Mouse (Mus musculus) CH12.LX (cell line): ENCODE data around the gene Egfl7. TPM values are rescaled to one million over a fixed set of nuclear protein-coding genes. Genes with fewer than 3 reads are reported as not detected.

Source experiments
- DNase-seq: peaks from one replicate; pipeline ENCODE4 v3.0.0-alpha.2; 2013; ENCODE audit errors: extremely low read depth
- H3K27ac ChIP-seq: 2 replicates; pipeline ENCODE4 v1.5.1; 2012; ENCODE audit warnings: low read depth, mild to moderate bottlenecking, control low read depth, moderate library complexity; ENCODE audit not compliant: insufficient read depth
- H3K27me3 ChIP-seq: replicated peaks from 2 replicates; pipeline ENCODE3; 2012; ENCODE audit warnings: inconsistent platforms
- H3K36me3 ChIP-seq, 2 experiments: replicated peaks in 1 of 2; 2 replicates each; pipeline versions ENCODE3 to v1.6.1; 2012; ENCODE audit warnings: inconsistent platforms in 1 of 2, low read length in 1 of 2, mild to moderate bottlenecking in 1 of 2, mixed read lengths in 1 of 2, moderate library complexity in 1 of 2; ENCODE audit not compliant: control insufficient read depth in 1 of 2, insufficient read depth in 1 of 2
- H3K4me1 ChIP-seq, 2 experiments: 2 replicates each; pipeline ENCODE4 v1.6.1; 2012; ENCODE audit warnings: inconsistent platforms in 1 of 2, moderate library complexity in 1 of 2; ENCODE audit not compliant: insufficient read depth in 2 of 2, control insufficient read depth in 1 of 2
- H3K4me2 ChIP-seq: 2 replicates; pipeline ENCODE4 v1.6.1; 2012; ENCODE audit warnings: low read depth, mild to moderate bottlenecking, control low read depth; ENCODE audit not compliant: poor library complexity, insufficient read depth, severe bottlenecking
- H3K4me3 ChIP-seq, 3 experiments: fragments of 150-350 bp in 1 of 3; sonication (generic) in 1 of 3; replicated peaks in 1 of 3; 2 replicates each; pipeline versions ENCODE3 to v1.5.1; 2011 to 2012; ENCODE audit warnings: low read depth in 2 of 3, low read length in 2 of 3, mild to moderate bottlenecking in 2 of 3, moderate library complexity in 2 of 3, control low read depth in 1 of 3, improper control_type of control experiment in 1 of 3, inconsistent platforms in 1 of 3, mixed read lengths in 1 of 3; ENCODE audit not compliant: poor library complexity in 1 of 3
- H3K79me2 ChIP-seq: replicated peaks from 2 replicates; pipeline ENCODE4 v1.6.1; 2012; ENCODE audit warnings: mild to moderate bottlenecking, moderate library complexity; ENCODE audit not compliant: control insufficient read depth, poor library complexity, insufficient read depth, severe bottlenecking; ENCODE audit errors: extremely low read depth
- H3K9ac ChIP-seq: 2 replicates; pipeline ENCODE4 v1.6.1; 2012; ENCODE audit warnings: low read depth, mild to moderate bottlenecking, control low read depth, moderate library complexity; ENCODE audit not compliant: insufficient read depth
- H3K9me3 ChIP-seq: replicated peaks from 2 replicates; pipeline ENCODE3; 2012; ENCODE audit warnings: low read length, inconsistent platforms, mixed read lengths
- BHLHE40 ChIP-seq: IDR thresholded peaks from 2 replicates; pipeline ENCODE4 v1.6.1; 2011; ENCODE audit warnings: mild to moderate bottlenecking, low read depth, low read length, improper control_type of control experiment
- CHD1 ChIP-seq: IDR thresholded peaks from 2 replicates; pipeline ENCODE4 v1.6.1; 2012; ENCODE audit warnings: low read depth, low read length, improper control_type of control experiment, inconsistent platforms
- CHD2 ChIP-seq: IDR thresholded peaks from 2 replicates; pipeline ENCODE4 v1.6.1; 2011; ENCODE audit warnings: low read length, improper control_type of control experiment
- CTCF ChIP-seq, 2 experiments: IDR thresholded peaks in 1 of 2; conservative IDR thresholded peaks in 1 of 2; 2 replicates each; pipeline ENCODE4 v1.5.1; 2011 to 2012; ENCODE audit warnings: low read depth in 2 of 2, low read length in 2 of 2, improper control_type of control experiment in 1 of 2, inconsistent platforms in 1 of 2, mild to moderate bottlenecking in 1 of 2, moderate library complexity in 1 of 2
- E2F4 ChIP-seq: IDR thresholded peaks from 2 replicates; pipeline ENCODE4 v1.6.1; 2011; ENCODE audit warnings: low read depth, low read length, improper control_type of control experiment; ENCODE audit not compliant: insufficient replicate concordance
- ELF1 ChIP-seq: IDR thresholded peaks from 2 replicates; pipeline ENCODE4 v1.6.1; 2014; ENCODE audit warnings: low read depth, mild to moderate bottlenecking, inconsistent platforms, low read length, improper control_type of control experiment
- EP300 ChIP-seq: IDR thresholded peaks from 2 replicates; pipeline ENCODE4 v1.6.1; 2011; ENCODE audit warnings: low read length, improper control_type of control experiment
- ETS1 ChIP-seq: conservative IDR thresholded peaks from 2 replicates; pipeline ENCODE4 v1.6.1; 2012; ENCODE audit warnings: low read depth, mild to moderate bottlenecking, inconsistent platforms, low read length, improper control_type of control experiment, moderate library complexity
- HCFC1 ChIP-seq: IDR thresholded peaks from 2 replicates; pipeline ENCODE4 v1.6.1; 2012; ENCODE audit warnings: low read depth, mild to moderate bottlenecking, inconsistent platforms, low read length, improper control_type of control experiment
- JUN ChIP-seq: IDR thresholded peaks from 2 replicates; pipeline ENCODE4 v1.6.1; 2011; ENCODE audit warnings: low read depth, mild to moderate bottlenecking, low read length, improper control_type of control experiment, moderate library complexity; ENCODE audit not compliant: insufficient read depth
- JUND ChIP-seq: conservative IDR thresholded peaks from 2 replicates; pipeline ENCODE4 v1.6.1; 2011; ENCODE audit warnings: low read depth, low read length, improper control_type of control experiment
- MAX ChIP-seq: IDR thresholded peaks from 2 replicates; pipeline ENCODE4 v1.6.1; 2011; ENCODE audit warnings: low read length, improper control_type of control experiment
- MEF2A ChIP-seq: IDR thresholded peaks from 2 replicates; pipeline ENCODE4 v1.6.1; 2014; ENCODE audit warnings: low read depth, mild to moderate bottlenecking, inconsistent platforms, low read length, improper control_type of control experiment, borderline replicate concordance
- MXI1 ChIP-seq: IDR thresholded peaks from 2 replicates; pipeline ENCODE4 v1.6.1; 2011; ENCODE audit warnings: mild to moderate bottlenecking, low read depth, low read length, improper control_type of control experiment
- MYC ChIP-seq: IDR thresholded peaks from 2 replicates; pipeline ENCODE4 v1.6.1; 2011; ENCODE audit warnings: low read depth, mild to moderate bottlenecking, improper control_type of control experiment, low read length
- NELFE ChIP-seq: IDR thresholded peaks from 2 replicates; pipeline ENCODE4 v1.6.1; 2011; ENCODE audit warnings: low read depth, low read length, improper control_type of control experiment
- NRF1 ChIP-seq: IDR thresholded peaks from 2 replicates; pipeline ENCODE4 v1.6.1; 2014; ENCODE audit warnings: low read depth, mild to moderate bottlenecking, inconsistent platforms, low read length, improper control_type of control experiment, moderate library complexity
- POLR2AphosphoS2 ChIP-seq: IDR thresholded peaks from 2 replicates; pipeline ENCODE4 v1.6.1; 2011; ENCODE audit warnings: low read depth, low read length, improper control_type of control experiment
- RAD21 ChIP-seq: IDR thresholded peaks from 2 replicates; pipeline ENCODE4 v1.6.1; 2011; ENCODE audit warnings: low read depth, mild to moderate bottlenecking, low read length, improper control_type of control experiment, moderate library complexity
- RCOR1 ChIP-seq: conservative IDR thresholded peaks from 2 replicates; pipeline ENCODE4 v1.6.1; 2012; ENCODE audit warnings: low read depth, mild to moderate bottlenecking, inconsistent platforms, low read length, improper control_type of control experiment
- SIN3A ChIP-seq: IDR thresholded peaks from 2 replicates; pipeline ENCODE4 v1.6.1; 2012; ENCODE audit warnings: low read length, improper control_type of control experiment, inconsistent platforms
- SMC3 ChIP-seq: IDR thresholded peaks from 2 replicates; pipeline ENCODE4 v1.6.1; 2011; ENCODE audit warnings: low read depth, low read length, improper control_type of control experiment
- TCF12 ChIP-seq: IDR thresholded peaks from 2 replicates; pipeline ENCODE4 v1.6.1; 2014; ENCODE audit warnings: low read depth, mild to moderate bottlenecking, inconsistent platforms, low read length, improper control_type of control experiment
- UBTF ChIP-seq: IDR thresholded peaks from 2 replicates; pipeline ENCODE4 v1.6.1; 2012; ENCODE audit warnings: low read depth, mild to moderate bottlenecking, inconsistent platforms, low read length, improper control_type of control experiment, moderate library complexity
- USF1 ChIP-seq: IDR thresholded peaks from 2 replicates; pipeline ENCODE4 v1.6.1; 2014; ENCODE audit warnings: low read depth, mild to moderate bottlenecking, inconsistent platforms, low read length, improper control_type of control experiment
- USF2 ChIP-seq: conservative IDR thresholded peaks from 2 replicates; pipeline ENCODE4 v1.6.1; 2011; ENCODE audit warnings: low read depth, low read length, improper control_type of control experiment
- ZC3H11A ChIP-seq: IDR thresholded peaks from 2 replicates; pipeline ENCODE4 v1.6.1; 2012; ENCODE audit warnings: low read depth, mild to moderate bottlenecking, inconsistent platforms, low read length, improper control_type of control experiment
- ZKSCAN1 ChIP-seq: IDR thresholded peaks from 2 replicates; pipeline ENCODE4 v1.6.1; 2012; ENCODE audit warnings: low read depth, inconsistent platforms, low read length, improper control_type of control experiment, borderline replicate concordance
- ZMIZ1 ChIP-seq: IDR thresholded peaks from 2 replicates; pipeline ENCODE4 v1.6.1; 2012; ENCODE audit warnings: low read depth, mild to moderate bottlenecking, inconsistent platforms, low read length, improper control_type of control experiment
- ZNF384 ChIP-seq: IDR thresholded peaks from 2 replicates; pipeline ENCODE4 v1.6.1; 2012; ENCODE audit warnings: low read depth, low read length, improper control_type of control experiment, inconsistent platforms
- dilution Hi-C: fragments of 300-500 bp; cut with MboI; formaldehyde crosslinking; loops from 2 replicates; pipeline ENCODE4 v1.14.3; 2020; ENCODE audit warnings: low sequenced_read_pairs; ENCODE audit not compliant: extremely low pct_unique_long_range_greater_than_20kb, extremely low pct_ligation_motif_present
- in situ Hi-C: fragments of 300-500 bp; cut with MboI; formaldehyde crosslinking; loops from 3 replicates; pipeline ENCODE4 v1.14.3; 2019; ENCODE audit warnings: low sequenced_read_pairs, low pct_ligation_motif_present, low pct_unique_long_range_greater_than_20kb, mixed read lengths
- polyA plus RNA-seq: library from polyadenylated mRNA; unstranded; fragments of >175 nt; gene quantifications from 2 replicates; pipeline ENCODE4 v1.2.1, GENCODE M21; 2012; ENCODE audit warnings: low read depth; ENCODE audit not compliant: insufficient read length
- total RNA-seq, 2 experiments: library from RNA; depleted of rRNA; stranded (reverse); fragments of 300-350 nt in 1 of 2; fragments of >200 nt in 1 of 2; gene quantifications; 2 replicates each; pipeline ENCODE4 v1.2.3; 2012 to 2014

Gene Egfl7
- total and polyA plus RNA-seq, 3 experiments, result 20.1 to 39.3 (median 24.7) TPM

DNA sequence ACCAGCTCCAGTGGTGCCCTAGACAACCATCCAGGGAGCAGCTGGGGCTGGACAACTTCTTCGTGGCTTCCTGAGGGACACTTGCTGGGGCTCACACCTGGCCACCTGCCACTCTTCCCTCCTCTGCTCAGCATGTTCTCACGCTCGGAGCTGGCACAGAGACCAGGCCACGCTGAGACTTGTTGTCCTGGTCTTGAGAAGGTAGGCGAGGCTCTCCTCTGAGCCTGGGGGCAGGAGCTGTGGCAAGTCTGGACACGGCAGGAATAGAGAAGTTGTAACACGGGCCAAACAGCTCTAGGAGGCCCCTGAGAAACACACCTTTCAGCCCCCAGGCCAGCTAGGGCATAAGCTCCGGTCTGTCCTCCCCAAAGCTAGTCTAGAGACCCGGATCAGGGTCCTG, 25.9 kb upstream of the Egfl7 start:
- Histone ChIP-seq H3K4me3 (no peak overlapping the region), H3K27ac (no peak overlapping the region), H3K4me1 (peaks cover 15 to 34% of the 10 kb centered on the region in 2 experiments), H3K79me2 (no peaks in the 10 kb centered on the region), H3K36me3 (no peaks in the 10 kb centered on the region), H3K27me3 (no peaks in the 10 kb centered on the region), H3K9ac (no peak overlapping the region), H3K4me2 (no peak overlapping the region), H3K9me3 (no peaks in the 10 kb centered on the region)
- in situ Hi-C loops (no loop called here), dilution Hi-C loops (no loop called here)
- TF ChIP-seq USF2 (no peak), MXI1 (no peak), BHLHE40 (no peak), RAD21 (no peak), EP300 (no peak), ELF1 (no peak), JUN (no peak), MEF2A (no peak), ZNF384 (no peak), CTCF (conservative IDR thresholded peaks at IDR 0.05 in 1 of 2, IDR thresholded peaks at IDR 0.05 in 1 of 2; ENCODE audit: low read depth in 2 of 2, low read length in 2 of 2) (no peak), MAX (no peak), TCF12 (no peak), MYC (no peak), ZKSCAN1 (no peak), CHD2 (no peak), SMC3 (no peak)
- DNase-seq, result no peak

- no peaks in the 10 kb centered on the region for H3K79me2 ChIP-seq
- in situ Hi-C loops, result no loop called here
- DNase-seq, result no peak
- no peak overlapping the region for H3K9ac ChIP-seq
- TF ChIP-seq USF2, result no peak
- no peak for TF ChIP-seq SIN3A
- TF ChIP-seq EP300, result no peak
- TF ChIP-seq CHD1, result no peak
- TF ChIP-seq JUND, result no peak
- TF ChIP-seq POLR2AphosphoS2, result no peak
- no peak for TF ChIP-seq NELFE
- TF ChIP-seq UBTF, result no peak
- TF ChIP-seq MAX, result no peak
- no peak for TF ChIP-seq SMC3
- no peak for TF ChIP-seq ETS1
- TF ChIP-seq RCOR1, result no peak
- TF ChIP-seq USF1, result no peak
- no peak for TF ChIP-seq ZMIZ1
- no peak for TF ChIP-seq E2F4
- no peak for TF ChIP-seq NRF1
- TF ChIP-seq MEF2A, result no peak
- TF ChIP-seq JUN, result no peak
- no peak for TF ChIP-seq HCFC1
- TF ChIP-seq ZC3H11A, result no peak
- TF ChIP-seq, all 38 proteins: peak for 0
- Histone ChIP-seq H3K27ac (no peak overlapping the region), H3K9me3 (no peaks in the 10 kb centered on the region), H3K36me3 (no peaks in the 10 kb centered on the region), H3K4me2 (no peak overlapping the region), H3K4me3 (no peak overlapping the region), H3K4me1 (peaks cover 15 to 34% of the 10 kb centered on the region in 2 experiments), H3K27me3 (no peaks in the 10 kb centered on the region)
- dilution Hi-C loops, result no loop called here
These were observed 24.7 kb upstream of the Egfl7 start for GRCm38 (mm10) chr2:26555076-26555475.
